Mouse (Mus musculus) spleen, postnatal 14 days (tissue): ENCODE data around the gene 4921539E11Rik.
A peak's percentile ranks its signal among the peaks of the same experiment; 100 is the strongest.

Experiments
- DNase-seq, 2 experiments: peaks; one replicate each; pipeline ENCODE4 v3.0.0; 2021 to 2022; ENCODE audit warnings: low spot score in 2 of 2

Gene 4921539E11Rik

DNA sequence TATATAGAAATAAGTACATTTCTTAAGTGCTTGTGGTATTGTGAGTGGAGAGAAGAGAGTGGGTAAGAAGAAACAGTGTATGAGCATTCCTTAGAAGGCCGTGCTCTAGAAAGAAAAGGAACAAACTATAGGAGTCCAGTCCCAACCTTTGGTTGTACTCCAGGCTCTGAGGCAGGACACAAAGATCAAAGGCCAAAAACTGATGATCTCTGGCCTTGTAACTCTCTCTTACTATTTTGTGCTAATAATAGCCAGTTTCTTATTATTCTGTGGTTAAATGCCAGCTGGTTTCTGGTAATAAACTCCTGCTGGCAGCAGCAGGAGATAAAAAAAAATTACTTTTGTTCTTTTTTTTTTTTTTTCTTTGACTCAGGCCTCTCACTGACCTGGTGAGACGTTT is 58.5 kb downstream of the 4921539E11Rik start:
- no peak for DNase-seq

- DNase-seq: no peak
Measured at GRCm38 (mm10) chr4:103222854-103223253, 67.8 kb downstream of the 4921539E11Rik start.

- no peak for DNase-seq
Measured at GRCm38 (mm10) chr4:103221789-103222188, 68.9 kb downstream of the 4921539E11Rik start.

DNA sequence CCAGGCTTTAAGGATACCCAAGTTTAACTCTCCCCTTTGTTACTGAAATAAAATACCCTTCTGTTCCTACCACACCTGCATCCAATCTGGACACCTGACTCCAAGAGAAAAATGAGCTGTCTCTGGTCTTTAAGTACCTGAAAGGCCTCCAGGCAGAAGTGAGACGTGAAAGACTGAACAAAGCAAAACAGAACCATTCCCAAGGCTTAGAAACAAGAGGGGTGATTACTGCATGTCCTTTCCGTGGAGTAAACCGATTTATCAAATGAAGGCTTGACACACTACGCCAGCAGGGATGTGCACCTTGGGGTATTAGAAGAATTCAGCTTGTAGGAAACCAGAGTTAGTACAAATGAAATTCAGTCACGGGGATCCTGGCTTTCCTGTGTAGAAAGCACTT is 71.7 kb downstream of the 4921539E11Rik start:
- DNase-seq: no peak

DNA sequence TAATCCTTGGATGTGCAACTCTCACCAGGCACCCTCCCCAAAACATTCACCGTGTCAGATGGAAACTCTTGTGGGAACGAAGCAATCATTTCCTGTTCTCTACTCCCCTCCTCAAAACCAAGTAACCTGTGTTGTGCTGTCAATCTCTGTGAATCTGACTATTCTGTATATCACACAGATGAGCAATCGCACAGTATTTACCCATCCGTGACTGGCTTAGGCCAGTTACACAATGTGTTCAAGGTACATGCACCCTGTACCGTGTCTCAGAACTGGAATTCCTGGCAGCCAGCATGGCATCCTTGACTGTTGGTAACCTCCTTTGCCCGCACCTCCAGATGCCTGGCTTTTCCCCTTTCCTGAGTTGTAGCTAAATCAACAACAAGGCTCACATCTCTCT is 74.6 kb downstream of the 4921539E11Rik start:
- no peak for DNase-seq

- peak; percentile 51 to 62 for DNase-seq
Measured at GRCm38 (mm10) chr4:103214925-103215820, 75.5 kb downstream of the 4921539E11Rik start, which contains the start of gene Slc35d1. Gene Slc35d1 (minus strand): TSS chr4:103215164.

GRCm38 (mm10) chr4:103214498-103214924 is 76.2 kb downstream of the 4921539E11Rik start:
- DNase-seq: peak; percentile 40 to 54

- no peak for DNase-seq
Measured at GRCm38 (mm10) chr4:103213859-103214497, 76.7 kb downstream of the 4921539E11Rik start.

- DNase-seq: no peak
Measured at GRCm38 (mm10) chr4:103208553-103208952, 82.1 kb downstream of the 4921539E11Rik start.

DNA sequence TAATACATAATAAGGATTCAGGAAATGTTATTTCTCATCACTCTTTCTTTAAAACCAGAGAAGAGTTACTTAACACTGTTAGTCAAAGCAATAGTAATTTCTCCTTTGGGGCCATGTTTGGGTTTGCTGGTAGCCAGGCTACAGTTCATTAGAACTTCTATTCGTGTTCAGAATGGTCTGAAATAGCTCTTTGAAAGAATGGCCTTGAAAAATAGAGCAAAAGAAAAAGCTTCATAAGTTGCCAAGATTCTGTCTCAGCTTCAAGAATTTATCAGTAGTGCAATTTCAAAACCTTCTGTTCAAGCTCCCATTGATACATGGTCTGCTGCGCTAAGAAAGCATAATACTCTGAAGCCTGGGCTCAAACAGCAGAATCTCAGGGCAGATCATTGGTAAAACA is 87.0 kb downstream of the 4921539E11Rik start:
- no peak for DNase-seq

- no peak for DNase-seq
Measured at GRCm38 (mm10) chr4:103200046-103200445, 90.6 kb downstream of the 4921539E11Rik start.

- no peak for DNase-seq
Measured at GRCm38 (mm10) chr4:103199086-103199485, 91.6 kb downstream of the 4921539E11Rik start.

- no peak for DNase-seq
Measured at GRCm38 (mm10) chr4:103197401-103197800, 93.3 kb downstream of the 4921539E11Rik start.

DNA sequence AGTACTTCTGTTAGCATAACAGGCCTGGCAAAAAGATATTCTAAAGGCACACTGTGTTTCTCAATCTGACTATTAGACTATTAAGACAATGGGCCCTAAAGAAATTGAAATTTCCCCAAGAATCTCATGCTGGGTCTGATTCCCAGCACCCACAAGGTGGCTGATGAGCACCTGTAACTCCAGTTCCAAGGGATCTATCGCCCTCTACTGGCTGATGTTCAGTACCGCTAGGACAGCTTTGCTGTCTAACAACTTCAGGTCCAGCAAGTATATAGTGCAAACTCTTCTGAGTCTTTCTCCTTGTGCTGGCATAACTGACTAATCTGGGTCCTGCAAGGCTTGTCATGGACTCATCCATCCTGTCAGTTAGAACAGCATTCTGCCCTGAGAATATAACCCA is 98.2 kb downstream of the 4921539E11Rik start:
- DNase-seq: no peak

- DNase-seq: no peak
Measured at GRCm38 (mm10) chr4:103188786-103189640, 101.7 kb downstream of the 4921539E11Rik start.
